Mouse (Mus musculus) forebrain, embryonic 12.5 days (tissue): ENCODE results near the gene Nat8f2. TPM values are rescaled to one million over a fixed set of nuclear protein-coding genes. Genes with fewer than 3 reads are reported as not detected.
"Not testable (repeated sequence)": the region's sequence is repeated elsewhere in the genome, so short reads cannot be mapped to it uniquely, and the experiment has no call there.

ENCODE experiments used
- ATAC-seq: fragments of 200-750 bp; cut with Nextera tagmentation; 2 replicates; pipeline ENCODE4 v1.8.0; 2017; ENCODE audit warnings: moderate TSS enrichment; ENCODE audit not compliant: low FRiP score
- H3K27ac ChIP-seq: fragments of 300-500 bp; sonication (generic); 2 replicates; pipeline ENCODE4 v1.5.1; 2016; ENCODE audit warnings: mild to moderate bottlenecking
- H3K27me3 ChIP-seq: fragments of 300-500 bp; sonication (generic); 2 replicates; pipeline ENCODE4 v1.6.1; 2016; ENCODE audit warnings: mild to moderate bottlenecking
- H3K36me3 ChIP-seq: fragments of 300-500 bp; sonication (generic); replicated peaks from 2 replicates; pipeline ENCODE4 v1.6.1; 2016; ENCODE audit warnings: mild to moderate bottlenecking
- H3K4me1 ChIP-seq: fragments of 300-500 bp; sonication (generic); 2 replicates; pipeline ENCODE4 v1.6.1; 2016
- H3K4me2 ChIP-seq: fragments of 300-500 bp; sonication (generic); 2 replicates; pipeline ENCODE4 v1.6.1; 2016; ENCODE audit warnings: mild to moderate bottlenecking, moderate library complexity
- H3K4me3 ChIP-seq: fragments of 300-500 bp; sonication (generic); replicated peaks from 2 replicates; pipeline ENCODE4 v1.5.1; 2016; ENCODE audit warnings: mild to moderate bottlenecking
- H3K9ac ChIP-seq: fragments of 300-500 bp; sonication (generic); 2 replicates; pipeline ENCODE4 v1.6.1; 2016; ENCODE audit warnings: mild to moderate bottlenecking
- H3K9me3 ChIP-seq: fragments of 300-500 bp; sonication (generic); 2 replicates; pipeline ENCODE4 v1.6.1; 2016
- WGBS: fragments of 180-500 bp; shearing (Covaris S2); methylation state at CpG from one replicate; pipeline ENCODE4 v1.1.7; 2016; 5-methylcytosine and 5-hydroxymethylcytosine counted together
- polyA plus RNA-seq: library from polyadenylated mRNA; unstranded; fragments of >200 nt; fragmentation: Nextera tagmentation; extraction: Ambion mirVana; gene quantifications from 2 replicates; pipeline ENCODE4 v1.2.1, GENCODE M21; 2016

Nat8f2 gene
- polyA plus RNA-seq, 1 experiment from 2014 or later: not detected

DNA sequence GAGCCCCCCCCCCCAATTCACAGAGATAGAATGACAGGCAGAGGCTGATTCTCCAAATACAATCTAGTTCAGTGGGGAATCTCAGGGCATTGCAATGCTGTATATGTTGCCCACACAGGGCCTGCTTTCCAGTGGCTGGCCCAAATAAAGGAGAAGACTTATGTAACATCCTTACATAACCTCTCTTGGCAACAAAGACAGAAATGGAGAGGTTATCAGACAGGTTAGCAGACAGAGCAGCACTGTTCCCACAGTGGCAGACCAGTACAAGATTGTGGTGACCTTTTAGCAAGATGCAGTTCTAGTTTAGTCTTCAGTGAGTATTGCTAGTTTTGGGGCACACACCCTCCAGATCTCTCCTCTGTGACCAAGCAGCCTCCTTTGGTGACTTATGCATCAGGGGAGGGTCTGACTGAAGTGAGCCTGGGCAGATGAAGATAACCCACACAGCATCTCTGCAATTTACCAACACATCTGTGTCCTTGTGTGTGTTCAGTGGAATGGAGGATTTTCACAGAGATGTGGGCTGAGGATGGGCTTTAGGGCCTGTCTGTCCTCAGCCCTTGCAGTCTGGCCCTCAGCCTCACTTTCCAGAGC lies 34.4 kb downstream of the Nat8f2 start:
- H3K27me3 ChIP-seq, ATAC-seq, H3K27ac ChIP-seq, H3K9ac ChIP-seq, H3K4me2 ChIP-seq, H3K36me3 ChIP-seq, H3K9me3 ChIP-seq, H3K4me3 ChIP-seq, H3K4me1 ChIP-seq: not testable (repeated sequence)

DNA sequence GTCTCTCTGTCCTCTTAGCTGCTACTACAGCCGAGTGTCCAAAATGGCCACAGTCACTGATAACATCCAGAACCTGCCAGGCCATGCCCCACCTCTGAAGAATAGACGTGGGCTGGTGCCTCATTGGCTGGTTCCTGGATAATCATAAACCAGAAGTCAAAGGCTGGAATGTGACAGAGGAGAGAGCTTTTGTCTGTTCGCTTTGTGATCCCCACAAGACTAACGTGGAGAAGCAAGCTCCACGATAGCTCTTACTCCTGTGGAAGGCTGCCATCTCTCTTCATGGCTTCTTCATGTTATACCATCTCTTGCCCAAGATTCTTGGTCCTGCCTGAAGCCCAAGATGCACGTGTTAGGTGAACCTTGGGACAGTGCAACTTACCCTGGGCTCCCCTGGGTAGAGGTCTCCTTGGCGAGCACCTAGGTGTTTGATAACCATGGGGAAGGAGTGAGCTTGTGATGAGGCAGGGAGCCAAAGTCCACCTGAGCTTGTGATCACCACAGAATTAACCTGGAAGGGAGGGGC lies 37.1 kb downstream of the Nat8f2 start, which contains the start of gene Nat8:
TSS of gene Nat8 (minus strand) at position 287 of the 526 bp plus-strand sequence.
- H3K36me3 ChIP-seq: no peaks in the 10 kb centered on the region
- no peaks in the 10 kb centered on the region for H3K4me1 ChIP-seq
- WGBS: 90% methylated on average over 7 of the region's 7 CpGs
- no peak within 1 kb of the TSS for H3K4me3 ChIP-seq
- H3K27ac ChIP-seq: no peak within 1 kb of the TSS
- no peak within 1 kb of the TSS for H3K4me2 ChIP-seq
- no peaks in the 10 kb centered on the region for H3K27me3 ChIP-seq
- H3K9ac ChIP-seq: no peak within 1 kb of the TSS
- H3K9me3 ChIP-seq: no peaks in the 10 kb centered on the region
- ATAC-seq: no peak

DNA sequence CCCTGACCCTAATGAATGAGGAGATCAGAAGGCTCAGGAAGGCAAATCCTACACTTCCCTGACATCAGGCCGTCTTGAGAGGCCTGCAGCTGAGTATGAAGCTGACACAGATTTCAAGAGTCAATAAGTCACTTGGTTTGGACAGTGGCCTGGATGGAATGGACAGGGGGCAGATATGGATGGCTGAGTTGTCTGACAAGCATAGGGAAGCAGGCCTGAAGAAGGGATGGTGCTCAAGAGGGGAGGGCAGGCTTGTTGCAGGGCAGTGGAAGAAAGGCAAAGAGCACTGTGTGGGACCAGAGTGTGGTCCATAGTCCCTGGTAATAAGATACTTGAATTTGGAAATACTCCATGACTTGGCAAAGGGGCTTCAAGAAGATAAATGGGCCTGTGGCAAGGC lies 39.5 kb downstream of the Nat8f2 start:
- Histone ChIP-seq H3K4me2 (no peak overlapping the region), H3K27me3 (no peaks in the 10 kb centered on the region), H3K9ac (no peak overlapping the region), H3K4me3 (no peak overlapping the region), H3K9me3 (no peaks in the 10 kb centered on the region), H3K27ac (no peak overlapping the region), H3K4me1 (no peaks in the 10 kb centered on the region), H3K36me3 (no peaks in the 10 kb centered on the region)
- WGBS: 78% methylated on average over 1 of the region's 1 CpGs
- no peak for ATAC-seq

DNA sequence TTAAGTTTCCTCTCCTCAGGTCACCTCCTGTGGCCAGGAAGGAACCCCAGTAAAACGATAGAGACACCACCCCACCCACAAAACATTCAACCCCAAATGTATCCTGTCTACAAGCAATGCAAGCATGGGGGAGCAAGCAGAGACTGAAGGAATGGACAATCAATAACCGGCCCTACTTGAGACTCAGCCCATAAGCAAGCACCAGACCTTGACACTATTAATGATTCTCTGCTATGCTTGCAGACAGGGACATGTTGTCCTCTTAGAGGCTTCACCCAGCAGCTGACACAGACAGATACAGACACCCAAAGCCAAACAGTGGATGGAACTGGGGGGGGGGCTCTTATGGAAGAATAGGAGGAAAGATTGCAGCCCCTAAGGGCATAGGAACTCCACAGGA lies 43.1 kb downstream of the Nat8f2 start:
- H3K4me1 ChIP-seq: no peaks in the 10 kb centered on the region
- no peak overlapping the region for H3K4me3 ChIP-seq
- no peaks in the 10 kb centered on the region for H3K9me3 ChIP-seq
- no peak overlapping the region for H3K4me2 ChIP-seq
- H3K9ac ChIP-seq: no peak overlapping the region
- no peak overlapping the region for H3K27ac ChIP-seq
- ATAC-seq: no peak
- H3K36me3 ChIP-seq: no peaks in the 10 kb centered on the region
- no peaks in the 10 kb centered on the region for H3K27me3 ChIP-seq
- WGBS: 83% methylated on average over 2 of the region's 2 CpGs

DNA sequence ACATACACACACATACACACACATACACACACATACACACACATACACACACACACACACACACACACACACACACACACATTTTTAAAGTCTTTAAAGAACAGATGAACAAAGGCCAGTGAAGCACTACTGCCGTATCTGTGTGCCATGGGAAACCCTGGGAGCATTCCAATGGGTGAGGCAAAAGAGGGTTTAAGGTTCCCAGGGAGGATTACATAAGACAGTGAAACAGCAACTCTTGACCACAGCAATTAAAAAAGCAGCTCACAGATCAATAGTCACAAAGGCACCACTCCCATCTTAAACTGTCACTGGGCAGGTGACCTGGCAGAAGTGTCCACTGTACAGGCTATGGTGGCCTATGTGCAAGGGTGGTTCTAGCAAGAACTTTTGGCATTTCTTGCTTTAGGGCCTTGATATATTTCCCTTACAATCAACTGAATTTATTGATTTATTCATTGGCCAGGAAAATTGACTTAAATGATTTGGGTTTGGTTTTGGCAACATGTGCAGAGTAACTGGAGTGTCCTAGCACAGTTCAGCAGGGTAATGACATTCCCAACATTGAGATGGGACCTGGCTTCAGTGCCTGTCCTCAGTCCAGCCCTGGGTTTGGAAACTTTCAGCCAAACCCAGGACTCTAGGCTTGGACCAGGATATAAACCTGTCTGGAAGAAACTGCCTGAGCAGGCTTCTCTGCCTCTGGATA lies 45.4 kb downstream of the Nat8f2 start:
- Histone ChIP-seq H3K4me2 (no peak overlapping the region), H3K4me1 (no peaks in the 10 kb centered on the region), H3K9ac (no peak overlapping the region), H3K27me3 (no peaks in the 10 kb centered on the region), H3K9me3 (no peaks in the 10 kb centered on the region), H3K4me3 (no peak overlapping the region), H3K36me3 (no peaks in the 10 kb centered on the region), H3K27ac (no peak overlapping the region)
- ATAC-seq: no peak
- WGBS: 92% methylated on average over 1 of the region's 1 CpGs

DNA sequence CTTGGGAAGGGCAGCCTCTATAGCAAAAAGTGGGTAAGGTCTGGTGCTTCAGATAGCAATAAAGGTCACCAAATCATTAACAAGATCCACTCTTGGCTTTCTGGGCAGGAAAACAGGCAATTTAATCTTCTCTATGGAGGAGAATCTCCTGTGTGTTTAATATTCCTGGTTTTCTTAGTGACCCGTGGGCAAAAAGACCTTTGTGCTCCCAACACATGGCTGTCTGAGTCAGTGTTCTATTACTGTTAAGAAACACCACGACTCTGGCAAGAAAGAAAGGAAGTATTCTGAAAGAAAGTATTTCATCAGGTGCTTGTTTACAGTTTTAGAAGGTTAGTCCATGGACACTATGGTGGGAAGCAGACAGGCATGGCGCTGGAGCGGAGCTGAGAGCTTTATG lies 46.7 kb downstream of the Nat8f2 start:
- Histone ChIP-seq H3K4me1 (no peaks in the 10 kb centered on the region), H3K9ac (no peak overlapping the region), H3K4me3 (no peak overlapping the region), H3K27ac (no peak overlapping the region), H3K36me3 (no peaks in the 10 kb centered on the region), H3K4me2 (no peak overlapping the region), H3K9me3 (no peaks in the 10 kb centered on the region), H3K27me3 (no peaks in the 10 kb centered on the region)
- WGBS: 85% methylated on average over 4 of the region's 4 CpGs
- ATAC-seq: no peak

DNA sequence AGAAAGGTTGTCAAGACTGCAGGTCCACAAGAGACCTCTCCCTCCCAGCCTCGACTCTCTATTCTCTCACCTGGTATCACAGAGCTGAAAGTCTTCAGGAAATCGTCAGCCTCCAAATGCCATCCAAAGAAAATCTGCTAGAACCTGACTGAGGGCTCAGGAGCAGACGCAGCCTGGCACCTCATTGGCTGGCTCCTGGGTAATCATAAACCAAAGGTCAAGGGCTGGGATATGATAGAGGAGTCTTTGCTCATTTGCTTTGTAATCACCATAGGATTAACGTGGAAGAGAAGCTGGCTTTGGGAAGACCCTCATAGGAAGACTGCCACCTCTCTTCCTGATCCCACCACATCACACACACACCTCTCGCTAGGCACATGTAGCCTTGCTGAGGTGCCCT lies 48.1 kb downstream of the Nat8f2 start, which contains the start of the genes Nat8f6 and Nat8f5:
TSS of gene Nat8f6 (minus strand) at position 118 of the 400 bp plus-strand sequence.
TSS of gene Nat8f5 (minus strand) at position 136 of the 400 bp plus-strand sequence.
- Histone ChIP-seq H3K9me3 (no peaks in the 10 kb centered on the region), H3K9ac (no peak within 1 kb of the TSS), H3K36me3 (no peaks in the 10 kb centered on the region), H3K4me2 (no peak within 1 kb of the TSS), H3K4me1 (no peaks in the 10 kb centered on the region), H3K27ac (no peak within 1 kb of the TSS), H3K27me3 (no peaks in the 10 kb centered on the region), H3K4me3 (no peak within 1 kb of the TSS)
- ATAC-seq: no peak
- WGBS: 85% methylated on average over 5 of the region's 5 CpGs

DNA sequence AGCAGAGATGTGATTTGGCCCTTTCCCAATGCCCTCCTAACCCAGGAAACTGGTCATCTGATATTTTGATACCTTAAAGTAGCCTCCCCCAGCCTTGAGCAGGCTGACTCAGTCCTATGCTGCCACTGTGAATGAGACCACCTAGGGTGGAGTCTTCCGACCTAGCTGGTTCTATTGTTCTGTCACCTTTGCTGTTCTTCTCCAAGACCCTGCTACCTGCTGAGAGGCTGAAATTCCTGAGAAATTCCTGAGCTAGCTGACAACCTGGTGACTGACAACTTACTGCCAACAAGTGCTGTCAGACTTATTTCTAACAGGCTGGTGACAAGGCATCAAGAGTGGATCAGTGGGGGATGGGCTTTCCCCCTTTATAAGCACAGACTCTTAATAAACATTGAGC lies 50.6 kb downstream of the Nat8f2 start:
- Histone ChIP-seq H3K4me2 (no peak overlapping the region), H3K9ac (no peak overlapping the region), H3K27me3 (no peaks in the 10 kb centered on the region), H3K36me3 (no peaks in the 10 kb centered on the region), H3K4me1 (no peaks in the 10 kb centered on the region), H3K9me3 (no peaks in the 10 kb centered on the region), H3K4me3 (no peak overlapping the region), H3K27ac (no peak overlapping the region)
- WGBS: 20% methylated on average over 1 of the region's 1 CpGs
- ATAC-seq: no peak

Other genes with a start within 250 kb of the Nat8f2 start
- gene Nat8f7, start 156.0 kb downstream of the Nat8f2 start, polyA plus RNA-seq: not detected in 2 replicates
- gene Nat8f3, start 103.4 kb downstream of the Nat8f2 start, polyA plus RNA-seq: 0.21 and 0.47 TPM in 2 replicates
- not detected in 2 replicates for gene Nat8f6, start 48.2 kb downstream of the Nat8f2 start, polyA plus RNA-seq
- not detected in 2 replicates for gene Nat8f5, start 48.2 kb downstream of the Nat8f2 start, polyA plus RNA-seq
- not detected in 2 replicates for gene Nat8, start 37.1 kb downstream of the Nat8f2 start, polyA plus RNA-seq
- 7.6 and 7.9 TPM in 2 replicates for gene Nat8f4, start 35.7 kb upstream of the Nat8f2 start, polyA plus RNA-seq
- gene Tprkb, start 42.7 kb upstream of the Nat8f2 start, polyA plus RNA-seq: 39.1 TPM in 2 replicates
- 7.0 and 10.2 TPM in 2 replicates for gene Nat8f1, start 46.5 kb upstream of the Nat8f2 start, polyA plus RNA-seq
- 47.3 and 49.5 TPM in 2 replicates for gene Dusp11, start 92.5 kb upstream of the Nat8f2 start, polyA plus RNA-seq
- gene Figla, start 147.0 kb upstream of the Nat8f2 start, polyA plus RNA-seq: not detected in 2 replicates
- 124 and 128 TPM in 2 replicates for gene Add2, start 159.5 kb upstream of the Nat8f2 start, polyA plus RNA-seq